Mouse (Mus musculus) myocyte (in vitro differentiated cells): ENCODE results near the gene Rtl3.

Experiments used
- MAX ChIP-seq: IDR thresholded peaks from one replicate; pipeline ENCODE4 v1.6.1; 2011; ENCODE audit warnings: low read depth, mild to moderate bottlenecking, control low read depth
- MYOG ChIP-seq, 3 experiments: IDR thresholded peaks; one replicate each; pipeline ENCODE4 v1.6.1; 2011; ENCODE audit warnings: control low read depth in 2 of 3, low read depth in 2 of 3, mild to moderate bottlenecking in 2 of 3; ENCODE audit not compliant: insufficient read length in 2 of 3, control insufficient read depth in 1 of 3, insufficient read depth in 1 of 3
- POLR2A ChIP-seq: IDR thresholded peaks from one replicate; pipeline ENCODE4 v1.6.1; 2011; ENCODE audit warnings: low read depth, mild to moderate bottlenecking, control low read depth, moderate library complexity; ENCODE audit not compliant: insufficient read length

DNA sequence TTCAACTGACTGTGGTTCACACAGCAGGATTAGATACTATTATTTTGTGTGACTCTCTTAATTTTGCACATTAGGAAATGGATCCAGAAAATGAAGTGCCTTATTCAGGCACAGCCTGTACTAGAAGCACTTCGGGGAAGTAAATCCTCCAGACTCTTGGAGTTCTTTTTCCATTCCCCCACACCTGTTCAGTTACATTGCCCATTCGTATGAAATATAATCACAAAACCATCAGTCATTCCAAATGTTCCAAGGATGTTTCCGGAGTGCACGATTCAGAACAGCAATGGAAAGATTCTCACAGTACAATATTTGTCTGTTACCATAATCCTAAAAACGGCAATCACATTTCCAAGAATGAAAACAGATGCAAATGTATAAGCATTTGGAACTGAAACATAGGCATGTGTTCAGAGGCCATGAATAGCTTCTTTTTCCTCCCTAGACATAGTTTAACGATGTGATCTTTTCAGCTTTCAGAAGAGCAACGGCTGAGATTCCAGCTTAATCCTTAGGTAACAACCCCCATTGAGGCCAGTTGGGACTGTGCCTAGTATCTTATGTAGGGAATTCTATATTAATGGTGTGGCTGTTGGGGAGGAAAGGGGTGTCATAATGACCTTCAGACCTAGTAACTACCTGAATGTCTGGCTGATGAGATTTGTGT, 30.8 kb downstream of the Rtl3 start:
- TF ChIP-seq POLR2A (no peak), MAX (no peak), MYOG (IDR thresholded peaks at IDR 0.05; ENCODE audit: control insufficient read depth in 1 of 3, insufficient read depth in 1 of 3, insufficient read length in 2 of 3, low read depth in 2 of 3) (no peak)
